ENCODE assay signal across 8 mouse cellular contexts in the genomic region with DNA sequence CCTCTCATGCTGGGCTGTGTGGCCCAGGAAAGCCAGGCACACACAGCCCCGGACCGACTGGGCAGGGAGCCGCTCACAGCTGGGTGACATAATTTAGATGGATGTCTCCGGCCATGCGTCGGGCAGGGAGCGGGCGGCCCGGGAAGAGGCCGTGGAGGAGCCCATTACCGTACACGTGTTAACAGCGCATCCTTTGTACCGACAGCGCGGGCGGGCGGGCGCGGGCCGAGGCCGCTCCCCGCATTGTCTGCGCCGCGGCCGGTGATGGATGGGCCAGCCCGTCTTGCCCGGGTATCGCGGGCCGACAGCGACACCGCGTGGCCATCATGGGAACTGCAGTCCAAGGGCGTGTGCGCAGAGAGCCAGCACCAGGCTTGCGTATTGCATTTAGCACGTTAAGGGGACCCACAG.
DNase-seq lines count a peak whose midpoint lies in the region; ATAC-seq lines count a peak whose summit lies in the region.

No protein-coding gene starts in this region.

- peak overlapping the region; percentile 33 for H3K4me3 ChIP-seq in intestine, embryonic 15.5 days (replicated peaks)

- WGBS in intestine, embryonic 15.5 days: 1% methylated on average over 36 of the region's 39 CpGs

- intact Hi-C loops in left cerebral cortex, postnatal 10 days (cut with DNase I): loop anchor here (2.0 kb wide), 1 partner anchor 739 kb away; no protein-coding TSS in a partner anchor

- H3K4me2 ChIP-seq in intestine, embryonic 15.5 days (replicated peaks): peak overlapping the region; percentile 73

- no peak overlapping the region for H3K27ac ChIP-seq in intestine, embryonic 15.5 days

- no peaks in the 10 kb centered on the region for H3K36me3 ChIP-seq in intestine, embryonic 15.5 days

- peak; percentile 87 for DNase-seq in adrenal gland, adult 2 months
- DNase-seq in embryo, embryonic 10.5 days (ENCODE audit: low spot score): peak; percentile 88
- DNase-seq in gastrocnemius, postnatal 25 days: peak; percentile 65
- DNase-seq in left cerebral cortex, postnatal 10 days (ENCODE audit: extremely low spot score in 1 of 2, low spot score in 2 of 2): peak; percentile 76 to 82
- DNase-seq in right cerebral cortex, postnatal 25 days: peak; percentile 83
- peak; percentile 78 to 81 for DNase-seq in urinary bladder, postnatal 36 days (ENCODE audit: low spot score in 2 of 2)

- peak; percentile 86 for ATAC-seq in intestine, embryonic 15.5 days
- ATAC-seq in megakaryocyte-erythroid progenitor cell, adult 5-6 weeks (replicated peaks; ENCODE audit: low FRiP score, low TSS enrichment, poor library complexity, severe bottlenecking): peak; percentile 86

- H3K9me3 ChIP-seq in intestine, embryonic 15.5 days: no peaks in the 10 kb centered on the region

- H3K4me1 ChIP-seq in intestine, embryonic 15.5 days (replicated peaks): 0 out of 2 replicates have a peak, but pooled peaks cover 3% of the 10 kb centered on the region

- peak overlapping the region; percentile 11; the same call in 1 of the 2 replicates for H3K9ac ChIP-seq in intestine, embryonic 15.5 days

- H3K27me3 ChIP-seq in intestine, embryonic 15.5 days (replicated peaks): peaks cover 8% of the 10 kb centered on the region
